Mouse (Mus musculus): Measurements from ENCODE around the gene Stoml2.
A peak's percentile ranks its signal among the peaks of the same experiment; 100 is the strongest.

Gene Stoml2

GRCm38 (mm10) chr4:43031237-43031995 lies at the start of gene Stoml2:
Gene Stoml2 (minus strand): TSS chr4:43031710.
- peak; percentile 96 for DNase-seq

DNA sequence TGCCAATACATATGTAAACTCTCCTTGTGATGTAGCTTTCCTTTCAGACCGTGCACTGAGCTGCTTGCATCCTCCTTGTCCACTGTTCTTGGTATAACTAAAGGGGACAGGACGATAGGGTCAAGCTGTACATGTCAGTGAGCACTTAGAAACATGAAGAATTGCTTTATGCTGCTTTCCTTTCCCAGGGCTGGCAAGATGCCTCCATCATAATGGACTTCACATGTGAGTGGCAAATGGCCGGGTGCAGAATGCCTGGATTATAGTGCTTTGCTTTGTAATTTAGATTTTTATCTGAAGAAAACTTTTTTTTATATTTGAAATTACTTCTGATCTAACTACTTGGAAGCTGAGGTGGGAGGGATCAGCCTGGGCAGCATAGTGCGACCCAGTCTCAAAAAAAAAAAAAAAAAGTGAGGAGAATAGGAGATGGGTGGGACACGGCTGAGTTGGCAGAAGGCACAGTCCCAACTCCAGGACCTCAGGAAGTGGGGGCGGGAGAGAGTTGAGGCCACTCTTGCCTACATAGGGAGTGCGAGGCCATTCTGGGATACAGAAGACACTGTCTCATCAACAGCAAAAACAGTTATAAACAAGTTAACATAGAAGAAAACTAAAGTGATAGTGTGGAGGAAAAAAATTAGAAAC lies 46.7 kb upstream of the Stoml2 start:
- DNase-seq, result no peak

DNA sequence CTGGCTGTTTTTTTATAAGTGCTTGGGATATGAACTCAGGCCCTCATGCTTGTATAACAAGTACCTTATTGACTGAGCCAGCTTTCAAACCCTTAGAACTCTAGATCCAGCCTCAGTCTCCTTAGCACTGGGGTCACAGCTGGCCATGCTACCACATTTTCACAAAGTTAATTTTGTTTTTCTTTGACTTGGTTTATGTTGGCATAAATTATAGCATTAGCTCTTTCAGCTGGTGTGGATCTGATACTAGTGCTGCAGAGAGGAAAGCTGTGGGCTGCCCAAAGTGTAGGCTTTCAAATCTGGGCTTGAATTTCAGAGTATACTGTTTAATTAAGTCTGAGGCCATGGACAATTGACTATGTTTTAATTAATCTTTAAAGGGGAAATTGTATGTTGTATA lies 43.4 kb upstream of the Stoml2 start:
- DNase-seq, result no peak

DNA sequence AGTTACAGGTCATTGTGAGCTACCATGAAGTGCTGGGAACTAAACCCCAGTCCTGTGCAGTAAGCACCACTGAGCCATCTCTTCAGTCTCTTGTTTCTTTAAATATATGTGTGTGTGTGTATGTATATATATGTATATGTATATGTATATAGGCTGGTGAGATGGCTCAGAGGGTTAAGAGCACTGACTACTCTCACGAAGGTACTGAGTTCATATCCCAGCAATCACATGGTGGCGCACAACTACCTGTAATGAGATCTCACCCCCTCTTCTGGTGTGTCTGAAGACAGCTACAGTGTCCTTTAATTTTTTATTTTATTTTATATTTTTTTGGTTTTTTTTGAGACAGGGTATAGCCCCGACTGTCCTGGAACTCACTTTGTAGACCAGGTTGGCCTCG lies 34.0 kb upstream of the Stoml2 start:
- no peak for DNase-seq

- no peak for DNase-seq
Observed at GRCm38 (mm10) chr4:43060286-43060685, 28.8 kb upstream of the Stoml2 start.

- no peak for DNase-seq
Observed at GRCm38 (mm10) chr4:43059697-43060096, 28.2 kb upstream of the Stoml2 start.

DNA sequence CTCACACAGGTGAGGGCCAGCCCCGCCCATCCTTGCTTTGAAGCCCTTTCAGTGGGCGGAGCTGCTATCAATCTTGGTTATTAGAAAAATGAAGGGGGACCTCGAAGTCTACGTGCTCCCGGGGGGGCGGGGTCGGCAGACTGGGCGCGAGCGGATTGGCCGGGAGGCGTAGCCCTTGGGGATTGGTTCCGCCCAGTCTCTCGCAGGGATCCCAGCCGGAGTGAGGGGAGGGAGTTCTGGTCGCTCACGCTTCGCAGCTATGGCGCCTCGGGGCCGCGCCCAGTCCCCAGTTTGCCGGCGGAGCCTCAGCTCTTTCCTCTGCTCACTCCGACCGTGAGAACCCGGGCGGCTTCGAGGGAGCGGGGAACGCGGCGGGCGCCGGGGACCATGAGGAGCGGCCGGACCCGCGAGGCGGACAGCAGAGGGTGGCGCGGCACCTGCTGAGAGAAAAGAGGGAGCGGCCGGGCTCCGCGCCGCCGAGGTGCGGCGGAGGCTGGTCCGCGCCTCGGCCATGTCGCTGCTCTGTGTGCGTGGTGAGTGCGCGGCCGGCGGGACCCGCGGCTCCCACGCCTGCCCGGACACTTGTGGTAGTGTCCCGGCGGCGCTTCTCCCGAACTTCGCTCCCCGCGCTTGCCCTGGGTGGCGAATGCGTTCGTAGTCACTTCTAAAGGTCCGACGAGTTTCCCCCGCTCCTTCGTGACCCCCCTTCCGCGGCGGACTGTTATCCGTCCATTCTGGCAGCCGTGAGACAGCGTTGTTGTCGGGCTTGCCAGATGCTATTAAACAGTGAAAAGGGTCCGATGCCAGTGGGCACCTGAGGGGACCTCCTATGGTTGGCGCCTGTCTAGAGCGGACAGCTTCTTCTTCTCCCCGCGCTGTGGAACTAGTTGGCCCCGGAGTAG lies 27.5 kb upstream of the Stoml2 start, which contains the start of gene Unc13b:
Gene Unc13b (plus strand): TSS at position 201 of the 902 bp plus-strand sequence.
- peak; percentile 96 for DNase-seq

DNA sequence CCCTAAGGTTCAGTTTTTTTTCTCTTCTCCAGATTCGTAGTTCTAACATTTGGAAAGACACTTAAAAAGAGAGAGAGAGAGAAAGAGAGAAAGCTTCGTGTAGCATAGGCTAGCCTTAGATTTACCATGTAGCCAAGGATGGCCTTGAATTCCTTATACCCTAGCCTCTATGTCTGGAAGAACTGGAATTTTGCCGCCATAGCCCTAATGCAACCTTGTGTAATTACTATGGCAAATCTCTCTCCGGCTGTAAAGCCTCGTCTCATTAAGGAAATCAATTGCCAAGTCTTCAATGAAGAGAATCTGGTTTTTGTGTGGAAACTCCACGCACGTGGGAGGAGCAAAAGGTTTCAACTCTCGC lies 26.9 kb upstream of the Stoml2 start:
- DNase-seq, result no peak

- no peak for DNase-seq
Observed at GRCm38 (mm10) chr4:43057654-43058053, 26.1 kb upstream of the Stoml2 start.

GRCm38 (mm10) chr4:43052627-43053026 lies 21.1 kb upstream of the Stoml2 start:
- DNase-seq, result peak; percentile 61

DNA sequence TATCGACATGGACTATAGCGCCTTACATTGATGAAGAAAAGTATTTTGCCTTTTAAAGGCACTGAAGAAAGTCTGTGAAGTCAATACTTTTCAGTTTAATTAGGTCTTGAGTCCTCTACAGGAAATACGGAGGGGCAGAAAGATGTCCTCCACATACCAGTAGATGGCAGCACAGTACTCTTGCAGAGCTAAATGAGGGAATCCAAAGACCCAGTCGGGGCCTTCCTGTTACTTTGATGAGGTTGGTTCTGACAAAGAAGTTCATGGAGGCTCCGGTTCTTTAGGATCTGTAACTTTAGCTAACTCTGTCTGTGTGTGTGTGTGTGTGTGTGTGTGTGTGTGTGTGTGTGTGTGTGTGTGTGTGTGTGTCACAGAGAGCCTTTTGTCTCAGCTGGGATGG lies 15.7 kb upstream of the Stoml2 start:
- DNase-seq, result peak; percentile 92

- DNase-seq, result no peak
Observed at GRCm38 (mm10) chr4:43046607-43047006, 15.1 kb upstream of the Stoml2 start.

DNA sequence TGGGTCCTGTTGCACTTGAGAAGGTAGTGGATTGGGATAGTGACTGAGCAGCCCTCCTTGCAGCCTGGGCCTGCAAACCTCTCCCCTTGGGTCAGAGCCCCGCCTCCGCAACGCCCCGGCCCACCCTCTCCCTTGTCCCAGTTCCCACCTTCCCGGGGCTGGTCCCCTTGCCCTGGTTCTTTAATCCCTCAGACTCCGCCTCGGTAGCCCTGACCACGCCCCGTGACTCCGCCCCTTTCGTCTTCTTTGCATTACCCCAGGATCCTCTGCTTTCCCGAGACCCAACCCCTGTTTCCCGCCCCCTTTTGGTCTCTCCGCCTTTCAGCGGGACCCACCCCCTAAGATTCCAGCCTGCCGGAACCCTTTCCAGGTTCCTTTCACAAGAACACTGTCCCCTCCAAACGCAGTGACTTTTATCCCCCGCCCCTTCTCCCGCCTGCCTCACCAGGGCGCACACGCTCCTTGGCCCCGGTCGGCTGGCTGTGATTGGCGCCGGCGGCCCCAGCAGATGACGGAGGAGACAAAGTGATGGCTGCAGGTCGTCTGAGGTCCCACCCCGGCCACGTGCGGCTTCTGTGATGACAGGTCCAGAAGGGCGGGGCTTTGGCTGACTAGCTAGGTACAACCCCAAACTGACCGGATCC lies 14.3 kb upstream of the Stoml2 start, which contains the start of gene Fam214b:
Gene Fam214b (minus strand): TSS at position 562 of the 644 bp plus-strand sequence.
- peak; percentile 100 for DNase-seq

DNA sequence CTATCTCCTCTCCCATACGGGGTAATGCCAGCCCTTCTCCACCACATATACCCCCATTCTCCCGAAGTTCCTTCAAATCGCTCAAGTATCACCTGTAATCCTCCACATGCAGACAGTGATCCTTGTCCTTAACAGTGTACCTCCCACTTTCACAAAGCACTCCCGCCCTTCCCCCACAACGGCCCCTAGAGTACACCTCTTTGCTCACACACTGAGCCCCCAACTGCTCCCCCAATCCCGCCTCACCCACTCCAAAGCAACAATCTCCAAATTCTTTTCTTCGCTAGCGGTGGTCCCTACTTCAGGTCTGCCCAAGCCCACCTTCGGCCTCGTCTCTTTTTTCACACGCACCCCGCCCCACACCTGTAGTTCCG lies 13.8 kb upstream of the Stoml2 start:
- no peak for DNase-seq

DNA sequence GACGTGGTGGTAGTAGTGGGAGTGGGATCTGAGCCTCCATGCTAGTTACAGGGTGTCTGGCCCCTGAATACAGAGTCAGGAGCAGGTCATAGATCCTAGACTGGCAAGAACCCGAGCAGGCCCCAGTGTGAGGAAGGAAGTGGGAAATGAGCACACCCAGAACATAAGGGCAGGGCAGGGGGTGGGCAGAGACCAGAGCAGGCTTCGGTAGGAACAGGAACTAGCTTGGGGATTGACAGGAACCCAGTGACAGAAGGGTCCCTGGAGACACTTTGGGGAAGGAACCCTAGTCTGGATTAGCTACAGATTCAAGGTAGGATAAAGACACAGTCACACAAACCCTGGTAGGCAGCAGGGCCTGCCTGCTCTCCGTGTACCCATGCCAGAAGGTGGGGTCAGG lies 13.2 kb upstream of the Stoml2 start:
- peak; percentile 74 for DNase-seq

- peak; percentile 92 for DNase-seq
Observed at GRCm38 (mm10) chr4:43043644-43044357, 12.3 kb upstream of the Stoml2 start.

DNA sequence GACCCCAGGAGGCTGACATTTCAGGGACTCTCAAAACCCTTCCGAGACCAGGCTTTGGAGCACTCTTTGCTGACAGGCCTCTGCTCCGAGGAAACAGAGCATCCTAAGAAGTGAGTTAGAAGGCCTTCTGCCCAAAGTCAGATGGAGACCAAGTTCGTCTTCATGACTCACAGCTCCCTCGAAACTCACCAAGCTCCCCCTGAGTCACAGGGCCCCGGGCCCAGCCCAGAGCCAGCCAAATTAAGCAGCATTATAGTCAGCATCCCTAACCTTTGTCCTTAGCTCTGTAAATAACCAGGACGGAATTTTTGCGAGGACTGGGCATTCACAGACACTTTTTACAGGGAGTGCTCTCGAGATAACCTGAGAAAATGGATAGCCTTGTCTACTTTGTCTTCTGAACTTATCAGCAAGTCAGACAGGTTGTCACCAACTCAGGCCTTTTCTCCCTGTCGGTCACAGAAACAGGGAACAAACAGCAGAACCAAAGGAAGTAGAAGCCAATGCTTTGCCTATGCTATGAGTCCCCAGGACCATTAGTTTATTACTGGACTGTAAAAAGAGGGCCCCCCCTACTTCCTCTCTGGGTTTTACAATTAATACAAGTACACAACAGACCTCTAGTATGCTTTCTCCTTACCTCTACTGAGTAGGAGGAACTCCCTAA lies 9.5 kb upstream of the Stoml2 start:
- DNase-seq, result no peak

- peak; percentile 99 for DNase-seq
Observed at GRCm38 (mm10) chr4:43040114-43040572, 8.6 kb upstream of the Stoml2 start.

DNA sequence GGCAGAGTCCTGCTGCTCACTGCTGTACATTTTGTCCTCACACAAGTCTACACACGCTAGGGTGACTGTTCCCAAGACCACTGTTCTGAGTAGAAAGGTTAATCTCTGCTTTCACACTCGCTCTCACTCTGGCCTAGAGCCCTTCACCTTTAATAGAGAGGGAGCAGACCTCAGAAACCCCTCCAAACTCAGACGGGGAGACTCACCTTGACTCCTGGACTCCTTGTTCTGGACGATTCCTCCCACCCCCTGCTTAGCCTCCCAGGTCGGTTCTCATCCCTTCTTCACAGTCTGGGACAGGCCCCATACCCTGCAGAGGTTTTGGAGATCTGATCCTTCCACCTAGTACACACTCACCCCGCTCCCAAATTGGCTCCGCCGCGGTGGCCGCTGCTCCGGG lies 8.1 kb upstream of the Stoml2 start:
- no peak for DNase-seq

- peak; percentile 75 for DNase-seq
Observed at GRCm38 (mm10) chr4:43038567-43039495, 7.3 kb upstream of the Stoml2 start.
